21 mouse cellular contexts compared by ENCODE assay signal in genomic region chr12:71154979-71155378, GRCm38 (mm10). TPM values are rescaled to one million over a fixed set of nuclear protein-coding genes. Genes with fewer than 3 reads are reported as not detected.
"Had no signal": no experiment of that assay in that cellular context is flagged by ENCODE, and none has a peak within 500 bp of the region (broad histone marks: within the 10 kb centered on the region; RNA-seq: fewer than 3 reads in every experiment).

No protein-coding gene starts in this region.

- DNase-seq: retina, postnatal 1 day; right cerebral cortex, adult 18-20 months; right cerebral cortex, postnatal 14 days; right cerebral cortex, postnatal 25 days; right cerebral cortex, postnatal 4 days; spleen, adult 18-20 months; thymus, adult 18-20 months; thymus, adult 2 months; thymus, postnatal 14 days; thymus, postnatal 25 days; thymus, postnatal 36 days; thymus, postnatal 4 days had no signal

RNA-seq across cellular contexts. Expression of gene Tomm20l, which starts 43.8 kb away (rescaled TPM):
- total RNA-seq: neutrophil, adult 5-6 weeks had no signal
- polyA plus RNA-seq: neural tube, embryonic 13.5 days; neural tube, embryonic 14.5 days; small intestine, adult 2 months; spleen, adult 2 months; stomach, embryonic 14.5 days; stomach, embryonic 16.5 days; stomach, postnatal 0 days; thymus, adult 2 months; urinary bladder, adult 2 months had no signal
